Mouse (Mus musculus) thymus, postnatal 4 days (tissue): Measurements from ENCODE around the gene Pank1.

Experiments used
- DNase-seq: peaks from one replicate; pipeline ENCODE4 v3.0.0; 2021

Pank1 gene

DNA sequence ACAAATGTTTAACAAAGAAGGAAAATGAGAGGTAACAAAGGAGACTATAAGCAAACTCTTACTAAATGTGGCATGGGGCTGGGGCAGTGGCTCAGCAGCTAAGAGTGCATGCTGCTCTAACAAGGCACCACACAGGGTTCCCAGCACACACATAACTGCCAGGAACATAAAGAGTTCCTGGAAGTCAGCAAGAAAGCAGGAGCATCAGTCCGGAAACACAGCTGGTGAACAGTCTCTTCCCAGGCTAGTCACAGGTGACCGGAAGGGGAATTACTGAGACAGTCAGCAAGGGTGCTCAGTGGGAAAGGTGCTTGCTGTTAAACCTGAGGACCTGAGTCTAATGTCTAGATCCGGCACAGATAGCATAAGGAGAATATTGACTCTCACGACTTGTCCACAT, 63.9 kb downstream of the Pank1 start:
- no peak for DNase-seq

DNA sequence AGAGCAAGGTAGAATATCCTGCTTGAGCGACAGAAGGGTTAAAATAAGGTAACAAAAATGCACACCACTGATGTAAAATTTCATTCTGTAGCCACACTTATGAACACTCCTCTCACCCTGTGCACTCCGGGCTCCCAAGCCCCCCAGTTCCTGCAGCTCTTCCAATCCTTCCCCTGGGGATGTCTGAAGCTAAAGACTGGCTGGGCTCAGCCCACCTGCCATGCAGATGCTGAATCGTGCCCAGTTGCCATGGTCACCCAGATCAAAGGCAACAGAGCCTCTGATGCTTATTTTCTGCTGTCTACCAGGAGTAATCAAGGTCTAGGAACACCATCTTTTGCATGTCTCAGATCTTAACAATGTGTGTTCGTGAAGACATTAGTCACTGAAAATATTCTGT, 64.6 kb downstream of the Pank1 start:
- no peak for DNase-seq

GRCm38 (mm10) chr19:34813961-34814360, 65.3 kb downstream of the Pank1 start:
- no peak for DNase-seq

GRCm38 (mm10) chr19:34813533-34813932, 65.7 kb downstream of the Pank1 start:
- DNase-seq, result no peak

GRCm38 (mm10) chr19:34812711-34813110, 66.5 kb downstream of the Pank1 start:
- no peak for DNase-seq

GRCm38 (mm10) chr19:34807173-34807572, 72.1 kb downstream of the Pank1 start:
- DNase-seq, result no peak

GRCm38 (mm10) chr19:34805071-34805470, 74.2 kb downstream of the Pank1 start:
- DNase-seq, result no peak

DNA sequence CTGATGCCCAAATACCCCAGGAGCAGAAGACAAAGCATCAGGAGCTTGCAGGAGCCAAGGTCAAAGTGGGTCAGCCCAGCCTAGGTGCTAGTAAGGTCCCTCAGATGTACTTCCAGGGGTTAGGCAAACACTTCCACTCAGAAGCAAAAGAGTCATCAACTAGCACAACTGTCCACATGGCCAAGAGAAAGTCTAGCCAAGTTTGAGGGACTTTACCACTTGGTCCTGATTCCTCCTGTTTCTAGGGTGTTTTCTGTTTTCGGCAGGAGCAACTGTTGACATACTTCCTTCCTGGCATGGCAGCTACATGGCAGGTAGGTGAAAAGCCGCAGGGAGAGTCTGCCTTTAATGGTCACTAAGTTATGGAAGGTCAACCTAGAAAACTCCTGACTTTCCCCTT, 74.7 kb downstream of the Pank1 start:
- DNase-seq, result no peak

GRCm38 (mm10) chr19:34803396-34803795, 75.9 kb downstream of the Pank1 start:
- no peak for DNase-seq

GRCm38 (mm10) chr19:34799644-34800267, 79.5 kb downstream of the Pank1 start:
- DNase-seq, result no peak

DNA sequence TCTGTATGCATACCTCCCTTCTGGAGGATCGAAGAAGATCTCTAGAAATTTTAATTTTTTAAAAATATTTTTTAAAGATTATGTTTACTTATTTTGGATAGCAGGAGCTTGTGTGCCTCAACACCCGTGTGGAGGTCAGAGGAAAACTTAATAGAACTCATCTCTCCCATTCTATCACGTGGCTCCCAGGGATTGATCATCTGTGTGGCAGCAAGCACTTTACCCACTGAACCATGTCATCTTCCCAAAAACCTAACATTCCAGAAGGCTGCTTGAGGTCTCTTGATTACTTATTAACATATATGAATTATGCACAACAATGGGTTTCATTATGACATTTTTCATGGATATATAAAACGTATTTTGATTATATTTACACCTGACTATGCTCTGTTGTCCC, 82.9 kb downstream of the Pank1 start:
- DNase-seq, result no peak

DNA sequence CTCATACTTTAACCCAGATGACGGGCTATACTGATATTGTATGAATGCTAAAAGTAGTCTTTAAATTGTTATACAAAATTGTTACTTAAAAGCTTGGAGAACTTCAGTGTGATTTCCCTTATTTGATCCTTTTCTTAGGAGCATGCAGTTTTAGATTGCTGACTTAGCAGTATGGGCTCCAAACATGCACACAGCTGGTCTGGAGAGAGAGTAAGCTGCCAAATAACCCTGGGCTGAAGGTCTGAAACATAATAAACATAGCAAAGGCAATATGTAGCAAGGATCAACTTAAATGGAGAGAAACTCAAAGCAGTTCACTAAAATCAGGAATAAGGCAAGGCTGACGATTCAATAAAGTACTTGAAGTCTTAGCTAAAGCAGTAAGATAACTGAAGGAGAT, 96.8 kb downstream of the Pank1 start:
- no peak for DNase-seq

DNA sequence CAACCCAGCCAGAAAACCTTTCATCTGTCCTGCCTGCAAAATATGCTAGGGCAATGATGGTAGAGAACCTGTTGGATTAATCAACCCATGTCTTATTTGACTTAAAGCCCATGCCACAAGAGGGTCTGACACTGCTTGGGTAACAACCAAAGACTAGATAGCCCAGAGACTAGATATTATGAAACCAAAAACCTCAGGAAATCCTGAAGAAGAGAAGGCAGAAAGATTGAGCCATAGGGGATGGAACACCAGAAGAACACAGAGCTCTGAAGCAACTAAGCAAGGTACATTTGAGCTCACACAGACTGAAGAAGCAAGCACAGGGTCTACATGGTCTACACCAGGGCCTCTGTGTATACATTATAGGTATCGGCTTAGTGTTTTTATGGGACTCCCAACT, 100.3 kb downstream of the Pank1 start:
- no peak for DNase-seq

- DNase-seq, result no peak
These were observed 101.2 kb downstream of the Pank1 start for GRCm38 (mm10) chr19:34778098-34778497.

- DNase-seq, result peak; percentile 35
These were observed 106.5 kb downstream of the Pank1 start for GRCm38 (mm10) chr19:34772775-34773174.

DNA sequence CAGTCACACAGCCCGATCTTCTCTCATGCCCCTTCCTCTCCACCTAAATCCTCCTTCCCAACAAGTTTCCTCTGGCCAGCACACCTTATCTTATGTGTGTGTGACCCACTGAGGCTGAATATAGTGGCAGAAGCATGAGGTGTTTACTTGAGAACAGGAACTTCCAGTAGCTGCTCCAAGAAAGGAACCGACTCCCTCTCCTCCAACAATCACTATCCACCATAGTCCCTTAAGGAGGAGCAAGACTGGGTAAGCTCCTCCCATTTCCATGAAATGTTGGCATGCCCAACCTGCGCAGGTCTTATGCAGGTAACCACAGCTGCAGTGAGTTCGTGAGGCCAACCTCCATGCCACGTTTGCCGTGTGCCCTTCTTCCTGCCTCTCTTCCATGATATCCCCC, 108.5 kb downstream of the Pank1 start:
- no peak for DNase-seq

DNA sequence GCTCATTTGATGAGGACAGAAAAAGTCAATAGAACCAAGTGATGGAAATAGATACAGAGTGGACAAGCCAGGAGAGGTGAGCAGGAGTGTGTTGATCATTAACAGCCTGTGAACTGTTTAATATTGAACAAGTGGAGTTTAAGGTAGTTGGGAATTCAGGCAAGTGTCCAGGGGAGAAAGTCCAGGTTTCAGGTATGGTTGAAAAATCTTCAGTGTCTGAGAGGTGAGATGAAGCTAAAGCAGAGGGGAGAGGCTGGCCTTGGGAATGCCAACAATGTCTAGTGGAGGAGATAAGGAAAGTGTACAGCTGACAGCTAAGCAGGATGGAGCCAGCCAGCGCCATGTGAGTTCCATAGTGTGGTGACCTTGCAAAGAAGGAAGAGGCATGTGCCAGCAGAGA, 120.5 kb downstream of the Pank1 start:
- DNase-seq, result no peak
